Mouse (Mus musculus): ENCODE measurements around the gene Bcas1. TPM values are rescaled to one million over a fixed set of nuclear protein-coding genes. Genes with fewer than 3 reads are reported as not detected.

Gene Bcas1
- total and polyA plus RNA-seq, 3 experiments: 0.55 TPM; not detected in 2

- Histone ChIP-seq H3K36me3 (replicated peaks) (no peaks in the 10 kb centered on the region), H3K9me3 (replicated peaks) (peaks cover 41% of the 10 kb centered on the region), H3K4me3 (ENCODE audit: low read depth, low read length) (no peak overlapping the region), H3K27me3 (ENCODE audit: insufficient read depth, low read length) (no peaks in the 10 kb centered on the region), H3K4me1 (ENCODE audit: insufficient read depth, low read depth, low read length) (no peaks in the 10 kb centered on the region)
- ATAC-seq (ENCODE audit: extremely low read depth, insufficient number of reproducible peaks, low FRiP score, poor library complexity, severe bottlenecking): no peak
- no peak for TF ChIP-seq POLR2AphosphoS5 (IDR thresholded peaks at IDR 0.05; ENCODE audit: insufficient replicate concordance, low read depth, low read length)
- no peak for TF ChIP-seq CTCF (IDR thresholded peaks at IDR 0.05; ENCODE audit: low read depth, low read length)
- TF ChIP-seq GATA2 (IDR thresholded peaks at IDR 0.05; ENCODE audit: borderline replicate concordance, low read depth, low read length): no peak
- no peak for TF ChIP-seq TAL1 (conservative IDR thresholded peaks at IDR 0.05; ENCODE audit: low read depth, low read length)
- no peak for TF ChIP-seq GATA1 (IDR thresholded peaks at IDR 0.05; ENCODE audit: borderline replicate concordance, low read length)
- no peak for DNase-seq (ENCODE audit: low spot score)
Observed at GRCm38 (mm10) chr2:170365676-170366075, 62.0 kb downstream of the Bcas1 start.

- H3K4me3 ChIP-seq (ENCODE audit: low read depth, low read length): no peak overlapping the region
- ATAC-seq (ENCODE audit: extremely low read depth, insufficient number of reproducible peaks, low FRiP score, poor library complexity, severe bottlenecking) (no peak), DNase-seq (ENCODE audit: low spot score) (no peak)
- H3K4me1 ChIP-seq (ENCODE audit: insufficient read depth, low read depth, low read length): no peaks in the 10 kb centered on the region
- H3K9me3 ChIP-seq (replicated peaks): peaks cover 40% of the 10 kb centered on the region
- no peaks in the 10 kb centered on the region for H3K36me3 ChIP-seq (replicated peaks)
- H3K27me3 ChIP-seq (ENCODE audit: insufficient read depth, low read length): no peaks in the 10 kb centered on the region
- TF ChIP-seq GATA2 (IDR thresholded peaks at IDR 0.05; ENCODE audit: borderline replicate concordance, low read depth, low read length) (no peak), GATA1 (IDR thresholded peaks at IDR 0.05; ENCODE audit: borderline replicate concordance, low read length) (no peak), TAL1 (conservative IDR thresholded peaks at IDR 0.05; ENCODE audit: low read depth, low read length) (no peak), CTCF (IDR thresholded peaks at IDR 0.05; ENCODE audit: low read depth, low read length) (no peak), POLR2AphosphoS5 (IDR thresholded peaks at IDR 0.05; ENCODE audit: insufficient replicate concordance, low read depth, low read length) (no peak)
Observed at GRCm38 (mm10) chr2:170365271-170365670, 62.4 kb downstream of the Bcas1 start.

- TF ChIP-seq GATA1 (IDR thresholded peaks at IDR 0.05; ENCODE audit: borderline replicate concordance, low read length) (no peak), TAL1 (conservative IDR thresholded peaks at IDR 0.05; ENCODE audit: low read depth, low read length) (no peak), CTCF (IDR thresholded peaks at IDR 0.05; ENCODE audit: low read depth, low read length) (no peak), GATA2 (IDR thresholded peaks at IDR 0.05; ENCODE audit: borderline replicate concordance, low read depth, low read length) (no peak), POLR2AphosphoS5 (IDR thresholded peaks at IDR 0.05; ENCODE audit: insufficient replicate concordance, low read depth, low read length) (no peak)
- ATAC-seq (ENCODE audit: extremely low read depth, insufficient number of reproducible peaks, low FRiP score, poor library complexity, severe bottlenecking) (no peak), DNase-seq (ENCODE audit: low spot score) (no peak)
- Histone ChIP-seq H3K4me3 (ENCODE audit: low read depth, low read length) (no peak overlapping the region), H3K4me1 (ENCODE audit: insufficient read depth, low read depth, low read length) (no peaks in the 10 kb centered on the region), H3K9me3 (replicated peaks) (peaks cover 70% of the 10 kb centered on the region), H3K36me3 (replicated peaks) (no peaks in the 10 kb centered on the region), H3K27me3 (ENCODE audit: insufficient read depth, low read length) (no peaks in the 10 kb centered on the region)
Observed at GRCm38 (mm10) chr2:170356667-170357374, 70.8 kb downstream of the Bcas1 start.

DNA sequence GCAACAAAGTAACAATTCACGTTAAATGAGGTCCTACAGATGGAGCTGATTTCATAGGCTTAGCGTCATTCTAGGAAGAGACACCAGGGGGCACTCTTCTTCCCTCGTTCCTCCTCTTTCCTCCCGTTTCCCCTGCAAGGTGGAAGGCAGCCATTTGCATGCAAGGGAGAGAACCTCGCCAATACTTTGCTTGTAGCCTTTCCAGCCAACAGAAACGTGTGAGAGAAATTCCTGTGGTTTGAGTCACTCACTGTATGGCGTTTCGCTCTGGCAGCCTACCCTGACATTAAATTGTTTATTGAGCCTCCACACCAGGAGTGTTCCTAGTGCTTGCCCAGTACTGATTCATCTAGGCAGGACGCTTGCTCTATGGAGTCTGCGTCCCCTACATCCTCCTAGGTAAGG is 72.7 kb downstream of the Bcas1 start:
- TF ChIP-seq GATA2 (IDR thresholded peaks at IDR 0.05; ENCODE audit: borderline replicate concordance, low read depth, low read length) (no peak), TAL1 (conservative IDR thresholded peaks at IDR 0.05; ENCODE audit: low read depth, low read length) (no peak), POLR2AphosphoS5 (IDR thresholded peaks at IDR 0.05; ENCODE audit: insufficient replicate concordance, low read depth, low read length) (no peak), CTCF (IDR thresholded peaks at IDR 0.05; ENCODE audit: low read depth, low read length) (no peak), GATA1 (IDR thresholded peaks at IDR 0.05; ENCODE audit: borderline replicate concordance, low read length) (no peak)
- Histone ChIP-seq H3K4me3 (ENCODE audit: low read depth, low read length) (no peak overlapping the region), H3K4me1 (ENCODE audit: insufficient read depth, low read depth, low read length) (no peaks in the 10 kb centered on the region), H3K36me3 (replicated peaks) (no peaks in the 10 kb centered on the region), H3K9me3 (replicated peaks) (peaks cover 75% of the 10 kb centered on the region), H3K27me3 (ENCODE audit: insufficient read depth, low read length) (no peaks in the 10 kb centered on the region)
- DNase-seq (ENCODE audit: low spot score) (no peak), ATAC-seq (ENCODE audit: extremely low read depth, insufficient number of reproducible peaks, low FRiP score, poor library complexity, severe bottlenecking) (no peak)

GRCm38 (mm10) chr2:170352273-170352672 is 75.4 kb downstream of the Bcas1 start:
- H3K36me3 ChIP-seq (replicated peaks): no peaks in the 10 kb centered on the region
- no peaks in the 10 kb centered on the region for H3K27me3 ChIP-seq (ENCODE audit: insufficient read depth, low read length)
- no peak for ATAC-seq (ENCODE audit: extremely low read depth, insufficient number of reproducible peaks, low FRiP score, poor library complexity, severe bottlenecking)
- H3K4me3 ChIP-seq (ENCODE audit: low read depth, low read length): no peak overlapping the region
- DNase-seq (ENCODE audit: low spot score): no peak
- H3K9me3 ChIP-seq (replicated peaks): peaks cover 65% of the 10 kb centered on the region
- no peaks in the 10 kb centered on the region for H3K4me1 ChIP-seq (ENCODE audit: insufficient read depth, low read depth, low read length)
- TF ChIP-seq TAL1 (conservative IDR thresholded peaks at IDR 0.05; ENCODE audit: low read depth, low read length): no peak
- no peak for TF ChIP-seq GATA2 (IDR thresholded peaks at IDR 0.05; ENCODE audit: borderline replicate concordance, low read depth, low read length)
- no peak for TF ChIP-seq CTCF (IDR thresholded peaks at IDR 0.05; ENCODE audit: low read depth, low read length)
- TF ChIP-seq POLR2AphosphoS5 (IDR thresholded peaks at IDR 0.05; ENCODE audit: insufficient replicate concordance, low read depth, low read length): no peak
- TF ChIP-seq GATA1 (IDR thresholded peaks at IDR 0.05; ENCODE audit: borderline replicate concordance, low read length): no peak

- no peaks in the 10 kb centered on the region for H3K36me3 ChIP-seq (replicated peaks)
- TF ChIP-seq GATA1 (IDR thresholded peaks at IDR 0.05; ENCODE audit: borderline replicate concordance, low read length): no peak
- no peak for TF ChIP-seq GATA2 (IDR thresholded peaks at IDR 0.05; ENCODE audit: borderline replicate concordance, low read depth, low read length)
- TF ChIP-seq POLR2AphosphoS5 (IDR thresholded peaks at IDR 0.05; ENCODE audit: insufficient replicate concordance, low read depth, low read length): no peak
- TF ChIP-seq CTCF (IDR thresholded peaks at IDR 0.05; ENCODE audit: low read depth, low read length): no peak
- no peaks in the 10 kb centered on the region for H3K27me3 ChIP-seq (ENCODE audit: insufficient read depth, low read length)
- DNase-seq (ENCODE audit: low spot score) (no peak), ATAC-seq (ENCODE audit: extremely low read depth, insufficient number of reproducible peaks, low FRiP score, poor library complexity, severe bottlenecking) (no peak)
- no peak overlapping the region for H3K4me3 ChIP-seq (ENCODE audit: low read depth, low read length)
- H3K9me3 ChIP-seq (replicated peaks): peaks cover 61% of the 10 kb centered on the region
- H3K4me1 ChIP-seq (ENCODE audit: insufficient read depth, low read depth, low read length): no peaks in the 10 kb centered on the region
Observed at GRCm38 (mm10) chr2:170351847-170352246, 75.8 kb downstream of the Bcas1 start.

Measured in G1E (cell line).